Mouse (Mus musculus) E14TG2a.4 (cell line): Measurements from ENCODE around the gene 4930447C04Rik.

ENCODE experiments used
- CTCF ChIP-seq: conservative IDR thresholded peaks from 2 replicates; pipeline ENCODE4 v1.5.1; 2014; ENCODE audit warnings: low read length
- NANOG ChIP-seq: IDR thresholded peaks from 2 replicates; pipeline ENCODE4 v1.6.1; 2014; ENCODE audit warnings: borderline replicate concordance, low read length, mixed read lengths

- TF ChIP-seq CTCF = no peak
- TF ChIP-seq NANOG = no peak
These were observed 2.4 kb downstream of the 4930447C04Rik start for GRCm38 (mm10) chr12:72938176-72938575.
